Mouse (Mus musculus): Measurements from ENCODE around the gene Kif15. TPM values are rescaled to one million over a fixed set of nuclear protein-coding genes. Genes with fewer than 3 reads are reported as not detected.

Kif15 gene
- 1.1 and 1.6 TPM in 2 replicates for polyA plus RNA-seq (2012)

GRCm38 (mm10) chr9:122950643-122951475 is at the start of gene Kif15, which contains the start of gene 1110059G10Rik:
TSS of gene Kif15 (plus strand) at chr9:122951046.
TSS of gene 1110059G10Rik (minus strand) at chr9:122951000.
- peaks cover 63% of the 10 kb centered on the region for H3K36me3 ChIP-seq (ENCODE audit: control insufficient read depth)
- peak within 1 kb of the TSS; percentile 90 for H3K4me3 ChIP-seq (replicated peaks)
- TF ChIP-seq TAL1 (IDR thresholded peaks at IDR 0.05; ENCODE audit: low read length) (no peak), GATA1 (IDR thresholded peaks at IDR 0.05; ENCODE audit: low read length) (no peak)
- H3K9me3 ChIP-seq (ENCODE audit: control insufficient read depth, low read length), result no peaks in the 10 kb centered on the region
- peaks cover 30% of the 10 kb centered on the region for H3K4me1 ChIP-seq (ENCODE audit: control insufficient read depth)
- H3K27me3 ChIP-seq (ENCODE audit: control insufficient read depth), result no peaks in the 10 kb centered on the region

GRCm38 (mm10) chr9:122901047-122901446 is 49.8 kb upstream of the Kif15 start:
- Histone ChIP-seq H3K36me3 (ENCODE audit: control insufficient read depth) (no peaks in the 10 kb centered on the region), H3K4me1 (ENCODE audit: control insufficient read depth) (no peaks in the 10 kb centered on the region), H3K4me3 (replicated peaks) (no peak overlapping the region), H3K9me3 (ENCODE audit: control insufficient read depth, low read length) (peaks cover 6% of the 10 kb centered on the region), H3K27me3 (ENCODE audit: control insufficient read depth) (peaks cover 10% of the 10 kb centered on the region)
- TF ChIP-seq GATA1 (IDR thresholded peaks at IDR 0.05; ENCODE audit: low read length) (no peak), TAL1 (IDR thresholded peaks at IDR 0.05; ENCODE audit: low read length) (no peak)

- H3K9me3 ChIP-seq (ENCODE audit: control insufficient read depth, low read length), result peaks cover 5% of the 10 kb centered on the region
- H3K27me3 ChIP-seq (ENCODE audit: control insufficient read depth), result peaks cover 10% of the 10 kb centered on the region
- TF ChIP-seq GATA1 (IDR thresholded peaks at IDR 0.05; ENCODE audit: low read length) (no peak), TAL1 (IDR thresholded peaks at IDR 0.05; ENCODE audit: low read length) (no peak)
- H3K4me3 ChIP-seq (replicated peaks), result peak overlapping the region; percentile 36
- no peaks in the 10 kb centered on the region for H3K4me1 ChIP-seq (ENCODE audit: control insufficient read depth)
- H3K36me3 ChIP-seq (ENCODE audit: control insufficient read depth), result no peaks in the 10 kb centered on the region
Measured at GRCm38 (mm10) chr9:122902717-122903535, 47.9 kb upstream of the Kif15 start.

- peaks cover 6% of the 10 kb centered on the region for H3K36me3 ChIP-seq (ENCODE audit: control insufficient read depth)
- TF ChIP-seq GATA1 (IDR thresholded peaks at IDR 0.05; ENCODE audit: low read length), result no peak
- no peak for TF ChIP-seq TAL1 (IDR thresholded peaks at IDR 0.05; ENCODE audit: low read length)
- H3K4me1 ChIP-seq (ENCODE audit: control insufficient read depth), result peaks cover 6% of the 10 kb centered on the region
- H3K4me3 ChIP-seq (replicated peaks), result peak overlapping the region; percentile 62
- H3K9me3 ChIP-seq (ENCODE audit: control insufficient read depth, low read length), result no peaks in the 10 kb centered on the region
- peaks cover 50% of the 10 kb centered on the region for H3K27me3 ChIP-seq (ENCODE audit: control insufficient read depth)
Measured at GRCm38 (mm10) chr9:122922436-122922835, 28.4 kb upstream of the Kif15 start.

GRCm38 (mm10) chr9:122922936-122923381 is 27.9 kb upstream of the Kif15 start, which contains the start of gene Zfp105:
TSS of gene Zfp105 (plus strand) at chr9:122923072.
- Histone ChIP-seq H3K4me1 (ENCODE audit: control insufficient read depth) (peaks cover 6% of the 10 kb centered on the region), H3K9me3 (ENCODE audit: control insufficient read depth, low read length) (no peaks in the 10 kb centered on the region), H3K36me3 (ENCODE audit: control insufficient read depth) (peaks cover 7% of the 10 kb centered on the region), H3K4me3 (replicated peaks) (peak within 1 kb of the TSS; percentile 62), H3K27me3 (ENCODE audit: control insufficient read depth) (peaks cover 45% of the 10 kb centered on the region)
- TF ChIP-seq GATA1 (IDR thresholded peaks at IDR 0.05; ENCODE audit: low read length) (no peak), TAL1 (IDR thresholded peaks at IDR 0.05; ENCODE audit: low read length) (no peak)

GRCm38 (mm10) chr9:122928915-122929314 is 21.9 kb upstream of the Kif15 start:
- peaks cover 4% of the 10 kb centered on the region for H3K27me3 ChIP-seq (ENCODE audit: control insufficient read depth)
- H3K4me3 ChIP-seq (replicated peaks), result no peak overlapping the region
- H3K4me1 ChIP-seq (ENCODE audit: control insufficient read depth), result peaks cover 1% of the 10 kb centered on the region; the same call in 1 of the 2 replicates
- H3K9me3 ChIP-seq (ENCODE audit: control insufficient read depth, low read length), result peaks cover 6% of the 10 kb centered on the region; the same call in 1 of the 2 replicates
- no peak for TF ChIP-seq TAL1 (IDR thresholded peaks at IDR 0.05; ENCODE audit: low read length)
- no peak for TF ChIP-seq GATA1 (IDR thresholded peaks at IDR 0.05; ENCODE audit: low read length)
- H3K36me3 ChIP-seq (ENCODE audit: control insufficient read depth), result peaks cover 18% of the 10 kb centered on the region

- no peak for TF ChIP-seq TAL1 (IDR thresholded peaks at IDR 0.05; ENCODE audit: low read length)
- TF ChIP-seq GATA1 (IDR thresholded peaks at IDR 0.05; ENCODE audit: low read length), result no peak
- Histone ChIP-seq H3K9me3 (ENCODE audit: control insufficient read depth, low read length) (no peaks in the 10 kb centered on the region), H3K4me1 (ENCODE audit: control insufficient read depth) (no peaks in the 10 kb centered on the region), H3K4me3 (replicated peaks) (no peak overlapping the region), H3K27me3 (ENCODE audit: control insufficient read depth) (no peaks in the 10 kb centered on the region), H3K36me3 (ENCODE audit: control insufficient read depth) (peaks cover 99% of the 10 kb centered on the region)
Measured at GRCm38 (mm10) chr9:122998406-122999192, 47.8 kb downstream of the Kif15 start.

- no peak overlapping the region for H3K4me3 ChIP-seq (replicated peaks)
- no peaks in the 10 kb centered on the region for H3K4me1 ChIP-seq (ENCODE audit: control insufficient read depth)
- no peaks in the 10 kb centered on the region for H3K9me3 ChIP-seq (ENCODE audit: control insufficient read depth, low read length)
- TF ChIP-seq GATA1 (IDR thresholded peaks at IDR 0.05; ENCODE audit: low read length) (no peak), TAL1 (IDR thresholded peaks at IDR 0.05; ENCODE audit: low read length) (no peak)
- H3K27me3 ChIP-seq (ENCODE audit: control insufficient read depth), result no peaks in the 10 kb centered on the region
- peaks cover 99% of the 10 kb centered on the region for H3K36me3 ChIP-seq (ENCODE audit: control insufficient read depth)
Measured at GRCm38 (mm10) chr9:122999193-122999586, 48.3 kb downstream of the Kif15 start.
